In the genomic region with DNA sequence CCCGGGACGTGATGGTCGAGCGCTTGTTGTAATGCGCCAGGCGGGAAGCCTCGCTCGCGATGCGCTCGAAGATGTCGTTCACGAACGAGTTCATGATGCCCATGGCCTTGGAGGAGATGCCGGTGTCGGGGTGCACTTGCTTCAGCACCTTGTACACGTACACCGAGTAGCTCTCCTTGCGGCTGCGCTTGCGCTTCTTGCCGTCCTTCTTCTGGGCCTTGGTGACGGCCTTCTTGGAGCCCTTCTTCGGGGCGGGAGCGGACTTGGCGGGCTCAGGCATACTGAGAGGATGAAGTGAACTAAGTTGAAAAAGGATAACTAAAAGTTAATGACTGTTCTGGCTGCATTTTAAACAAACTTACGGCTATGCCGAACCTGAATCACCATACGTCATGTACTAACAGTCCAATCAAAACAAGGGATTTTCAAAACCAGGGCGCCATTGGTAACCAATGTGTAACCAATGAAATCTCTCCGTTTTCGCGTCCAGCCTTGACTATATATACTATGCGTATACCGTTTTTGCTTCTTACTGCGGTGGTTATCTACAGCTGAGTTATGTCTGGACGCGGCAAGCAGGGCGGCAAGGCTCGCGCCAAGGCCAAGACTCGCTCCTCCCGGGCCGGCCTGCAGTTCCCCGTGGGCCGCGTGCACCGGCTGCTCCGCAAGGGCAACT, we compare ENCODE assay signal across 8 mouse cellular contexts. TPM values are rescaled to one million over a fixed set of nuclear protein-coding genes. Genes with fewer than 3 reads are reported as not detected.
DNase-seq lines count a peak whose midpoint lies in the region; ATAC-seq and TF ChIP-seq lines count a peak whose summit lies in the region.
"Not testable (repeated sequence)": the region's sequence is repeated elsewhere in the genome, so short reads cannot be mapped to it uniquely, and the experiment has no call there.

Gene Hist1h2bl, minus strand, starts transcription at position 280 of the 676 bp plus-strand sequence.
Gene Hist1h2ai, plus strand, starts transcription at position 559 of the 676 bp plus-strand sequence.

- H3K4me2 ChIP-seq in forebrain, embryonic 16.5 days (ENCODE audit: low read length) = peak within 1 kb of the TSS; percentile 98
- H3K4me2 ChIP-seq in neural tube, embryonic 14.5 days (ENCODE audit: low read depth, low read length) = peak within 1 kb of the TSS; percentile 76

- DNase-seq in MEL (ENCODE audit: low read depth, low spot score) = peak; percentile 98
- peak; percentile 81 to 86 for DNase-seq in cerebellum, adult 18-20 months
- DNase-seq in heart, postnatal 36 days = peak; percentile 63 to 78
- peak; percentile 84 to 96 for DNase-seq in layer of hippocampus, adult 18-20 months (ENCODE audit: low spot score in 2 of 2)
- DNase-seq in lung, adult 18-20 months = peak; percentile 62 to 82

- TF ChIP-seq POLR2A in MEL (IDR thresholded peaks at IDR 0.05; ENCODE audit: control insufficient read depth in 1 of 2, insufficient read depth in 1 of 2, low read depth in 1 of 2, low read length in 2 of 2, poor library complexity in 1 of 2) = peak in 1 of 2 experiments; percentile 80; a peak in 3 of 4 replicates
- peak; percentile 52; the same call in 1 of the 2 replicates for TF ChIP-seq POLR2A in testis, adult 2 months (IDR thresholded peaks at IDR 0.05; ENCODE audit: control insufficient read depth, low read depth, low read length)

- TF ChIP-seq CTCF in MEL (IDR thresholded peaks at IDR 0.05 in 2 of 3, conservative IDR thresholded peaks at IDR 0.05 in 1 of 3; ENCODE audit: control insufficient read depth in 1 of 3, insufficient read depth in 1 of 3, low read depth in 2 of 3, low read length in 3 of 3, poor library complexity in 1 of 3, severe bottlenecking in 1 of 3); testis, adult 2 months (IDR thresholded peaks at IDR 0.05; ENCODE audit: control insufficient read depth, insufficient read depth, insufficient replicate concordance, low read depth, low read length): not testable (repeated sequence)

- TF ChIP-seq RAD21 in MEL (IDR thresholded peaks at IDR 0.05; ENCODE audit: low read depth, low read length) = not testable (repeated sequence)

- H3K4me3 ChIP-seq in MEL (ENCODE audit: control insufficient read depth in 1 of 2, insufficient read depth in 1 of 2, low read depth in 2 of 2, low read length in 2 of 2) = peak within 1 kb of the TSS; percentile 30 to 43
- H3K4me3 ChIP-seq in forebrain, embryonic 16.5 days (replicated peaks; ENCODE audit: low read length) = peak within 1 kb of the TSS; percentile 54
- H3K4me3 ChIP-seq in neural tube, embryonic 14.5 days (ENCODE audit: low read depth, low read length) = peak within 1 kb of the TSS; percentile 37
- peak within 1 kb of the TSS; percentile 61 for H3K4me3 ChIP-seq in testis, adult 2 months (ENCODE audit: control insufficient read depth, low read depth, low read length)

- intact Hi-C loops in heart, postnatal 36 days (cut with DNase I) = loop anchor here (5.0 to 10.0 kb wide), 6 partner anchors 69 to 1966 kb away; partner anchors contain the start of genes Hist1h1b, Hist1h2ac, Hist1h2ag and Hist1h2an

- under 1% methylated on average over 25 of the region's 50 CpGs for WGBS in forebrain, embryonic 16.5 days
- under 1% methylated on average over 29 of the region's 50 CpGs for WGBS in neural tube, embryonic 14.5 days

- peak; percentile 94 for ATAC-seq in forebrain, embryonic 16.5 days
- peak; percentile 94 for ATAC-seq in neural tube, embryonic 14.5 days (ENCODE audit: low read depth)

- not testable (repeated sequence) for TF ChIP-seq EP300 in MEL (IDR thresholded peaks at IDR 0.05; ENCODE audit: low read depth in 1 of 2, low read length in 2 of 2)

- peak within 1 kb of the TSS; percentile 60 for H3K9ac ChIP-seq in MEL (ENCODE audit: control insufficient read depth, low read depth, low read length, poor library complexity, severe bottlenecking)
- peak within 1 kb of the TSS; percentile 71 for H3K9ac ChIP-seq in forebrain, embryonic 16.5 days (replicated peaks; ENCODE audit: low read depth, low read length)
- peak within 1 kb of the TSS; percentile 17 for H3K9ac ChIP-seq in neural tube, embryonic 14.5 days (replicated peaks; ENCODE audit: low read depth, low read length)

- not testable (repeated sequence) for H3K4me1 ChIP-seq in MEL (ENCODE audit: control insufficient read depth in 1 of 2, insufficient read depth in 2 of 2, low read length in 2 of 2); testis, adult 2 months (ENCODE audit: control insufficient read depth, insufficient read depth, low read length)
- peaks cover 25% of the 10 kb centered on the region for H3K4me1 ChIP-seq in forebrain, embryonic 16.5 days (replicated peaks; ENCODE audit: control insufficient read depth, insufficient read depth, low read length)
- peaks cover 17% of the 10 kb centered on the region for H3K4me1 ChIP-seq in neural tube, embryonic 14.5 days (ENCODE audit: control insufficient read depth, insufficient read depth, low read length)

- H3K36me3 ChIP-seq in MEL (ENCODE audit: control insufficient read depth in 1 of 2, insufficient read depth in 2 of 2, low read length in 2 of 2) = peaks cover 0 to 24% of the 10 kb centered on the region in 2 experiments; a peak in 2 of 4 replicates
- H3K36me3 ChIP-seq in forebrain, embryonic 16.5 days (ENCODE audit: control insufficient read depth, insufficient read depth); neural tube, embryonic 14.5 days (ENCODE audit: control insufficient read depth, insufficient read depth, low read length); testis, adult 2 months (ENCODE audit: control insufficient read depth, insufficient read depth, low read length): not testable (repeated sequence)

- H3K27me3 ChIP-seq in MEL (ENCODE audit: control insufficient read depth in 1 of 2, insufficient read depth in 2 of 2, low read length in 2 of 2); forebrain, embryonic 16.5 days (replicated peaks; ENCODE audit: control insufficient read depth, insufficient read depth, low read length); neural tube, embryonic 14.5 days (ENCODE audit: control insufficient read depth, insufficient read depth, low read length); testis, adult 2 months (ENCODE audit: control insufficient read depth, insufficient read depth, low read length): not testable (repeated sequence)

- not testable (repeated sequence) for H3K9me3 ChIP-seq in MEL (replicated peaks; ENCODE audit: insufficient read depth, low read length); forebrain, embryonic 16.5 days (ENCODE audit: control insufficient read depth, low read length); neural tube, embryonic 14.5 days (ENCODE audit: control insufficient read depth, low read length)

- peak within 1 kb of the TSS; percentile 91 for H3K27ac ChIP-seq in MEL (ENCODE audit: control insufficient read depth, low read depth, low read length)
- peak within 1 kb of the TSS; percentile 97 for H3K27ac ChIP-seq in forebrain, embryonic 16.5 days (ENCODE audit: low read length)
- H3K27ac ChIP-seq in neural tube, embryonic 14.5 days (ENCODE audit: low read depth, low read length) = peak within 1 kb of the TSS; percentile 92
- peak within 1 kb of the TSS; percentile 65 for H3K27ac ChIP-seq in testis, adult 2 months (ENCODE audit: control insufficient read depth, insufficient read depth, low read depth, low read length)

- H3K79me2 ChIP-seq in MEL (ENCODE audit: control insufficient read depth, insufficient read depth, low read length, poor library complexity) = not testable (repeated sequence)

TF ChIP-seq in MEL, 35 proteins besides CTCF, POLR2A, EP300 and RAD21:
- TF ChIP-seq POLR2AphosphoS5 (IDR thresholded peaks at IDR 0.05; ENCODE audit: borderline replicate concordance, low read depth, low read length) = peak; percentile 96
- TF ChIP-seq TBP (IDR thresholded peaks at IDR 0.05; ENCODE audit: low read depth, low read length) = peak; percentile 99

RNA-seq across cellular contexts. Expression of gene Hist1h2bl, which starts in this region (rescaled TPM):
- 2,215 and 3,073 TPM in 2 replicates for total RNA-seq in MEL (2012; rRNA removed)
- polyA plus RNA-seq in MEL (2012; ENCODE audit: insufficient read depth in 1 of 2, insufficient read length in 2 of 2, low read depth in 1 of 2, low replicate concordance in 2 of 2, missing spikeins in 1 of 2) = 1 to 10 TPM in 1 of 2 experiments, not detected in 1; 6.7 TPM
- 1.9 TPM in 1 of 2 replicates, not detected in the other for polyA plus RNA-seq in forebrain, embryonic 16.5 days (2015; fragmentation: Nextera tagmentation; extraction: Ambion mirVana)
- 10 to 100 TPM; 18.0 to 27.4 TPM for total RNA-seq in heart, postnatal 36 days (2021)
- 10 to 100 TPM; 27.6 to 36.7 TPM for total RNA-seq in layer of hippocampus, adult 18-20 months (2021)
- polyA plus RNA-seq in neural tube, embryonic 14.5 days (2014; fragmentation: Nextera tagmentation; extraction: Ambion mirVana) = 1.5 TPM in 1 of 2 replicates, not detected in the other
- polyA plus RNA-seq in testis, adult 2 months (2012; rRNA removed) = 3.2 and 3.6 TPM in 2 replicates

RNA-seq across cellular contexts. Expression of gene Hist1h2ai, which starts in this region (rescaled TPM):
- 1,435 and 1,802 TPM in 2 replicates for total RNA-seq in MEL (2012; rRNA removed)
- polyA plus RNA-seq in MEL (2012; ENCODE audit: insufficient read depth in 1 of 2, insufficient read length in 2 of 2, low read depth in 1 of 2, low replicate concordance in 2 of 2, missing spikeins in 1 of 2) = 1 to 10 TPM in 1 of 2 experiments, not detected in 1; 8.2 TPM
- polyA plus RNA-seq in forebrain, embryonic 16.5 days (2015; fragmentation: Nextera tagmentation; extraction: Ambion mirVana) = 12.5 and 20.8 TPM in 2 replicates
- 10 to 100 TPM; 28.5 to 39.8 TPM for total RNA-seq in heart, postnatal 36 days (2021)
- total RNA-seq in layer of hippocampus, adult 18-20 months (2021) = 10 to 100 TPM in 1 of 2 experiments, 1 to 10 TPM in 1; 8.2 to 48.5 TPM
- 7.0 and 9.4 TPM in 2 replicates for polyA plus RNA-seq in neural tube, embryonic 14.5 days (2014; fragmentation: Nextera tagmentation; extraction: Ambion mirVana)
- 2.0 and 6.1 TPM in 2 replicates for polyA plus RNA-seq in testis, adult 2 months (2012; rRNA removed)

Comparison
In these comparisons a context has a peak if more than half of its experiments do, and no peak if none do; other contexts are left out.
1. Peak in every context shown above with its lines: DNase-seq, ATAC-seq, H3K4me3 ChIP-seq and H3K27ac ChIP-seq.
2. RNA of gene Hist1h2bl (total RNA-seq): 2,215 to 3,073 TPM in MEL; 27.6 to 36.7 TPM in layer of hippocampus, adult 18-20 months and 18.0 to 27.4 TPM in heart, postnatal 36 days; every median in the first group is over 10 times any median in the second.
3. RNA of gene Hist1h2ai (total RNA-seq): 1,435 to 1,802 TPM in MEL; 8.2 to 48.5 TPM in layer of hippocampus, adult 18-20 months and 28.5 to 39.8 TPM in heart, postnatal 36 days; every median in the first group is over 10 times any median in the second.
4. H3K9ac ChIP-seq: peak in every context shown above with its lines; median percentile 71 in forebrain, embryonic 16.5 days; 60 in MEL; 17 in neural tube, embryonic 14.5 days.